Mouse (Mus musculus) embryonic facial prominence, embryonic 15.5 days (tissue): ENCODE results near the gene Calu. TPM values are rescaled to one million over a fixed set of nuclear protein-coding genes. Genes with fewer than 3 reads are reported as not detected.

Experiments
- ATAC-seq: fragments of 200-750 bp; cut with Nextera tagmentation; 2 replicates; pipeline ENCODE4 v1.8.0; 2017; ENCODE audit warnings: low read depth, moderate TSS enrichment; ENCODE audit not compliant: insufficient number of reproducible peaks, low FRiP score, low TSS enrichment
- H3K27ac ChIP-seq: fragments of 300-500 bp; sonication (generic); replicated peaks from 2 replicates; pipeline ENCODE4 v1.5.1; 2015; ENCODE audit warnings: mild to moderate bottlenecking, inconsistent platforms
- H3K27me3 ChIP-seq: fragments of 300-500 bp; sonication (generic); 2 replicates; pipeline ENCODE4 v1.6.1; 2015; ENCODE audit warnings: inconsistent platforms
- H3K36me3 ChIP-seq: fragments of 300-500 bp; sonication (generic); 2 replicates; pipeline ENCODE4 v1.6.1; 2015; ENCODE audit warnings: mild to moderate bottlenecking, inconsistent platforms
- H3K4me1 ChIP-seq: fragments of 300-500 bp; sonication (generic); 2 replicates; pipeline ENCODE4 v1.6.1; 2015; ENCODE audit warnings: inconsistent platforms
- H3K4me2 ChIP-seq: fragments of 300-500 bp; sonication (generic); replicated peaks from 2 replicates; pipeline ENCODE4 v1.6.1; 2015; ENCODE audit warnings: mild to moderate bottlenecking, inconsistent platforms
- H3K4me3 ChIP-seq: fragments of 300-500 bp; sonication (generic); replicated peaks from 2 replicates; pipeline ENCODE4 v1.5.1; 2015; ENCODE audit warnings: mild to moderate bottlenecking, inconsistent platforms
- H3K9ac ChIP-seq: fragments of 300-500 bp; sonication (generic); 2 replicates; pipeline ENCODE4 v1.6.1; 2015; ENCODE audit warnings: inconsistent platforms
- H3K9me3 ChIP-seq: fragments of 300-500 bp; sonication (generic); replicated peaks from 2 replicates; pipeline ENCODE4 v1.6.1; 2016; ENCODE audit warnings: inconsistent platforms
- WGBS: fragments of 180-500 bp; shearing (Covaris S2); methylation state at CpG from one replicate; pipeline ENCODE4 v1.1.7; 2015; 5-methylcytosine and 5-hydroxymethylcytosine counted together
- microRNA-seq: library from miRNA; unstranded; fragments of <30 nt; microRNA quantifications from one replicate; pipeline ENCODE4, GENCODE M21; 2016; ENCODE audit warnings: borderline number of aligned reads
- polyA plus RNA-seq: library from polyadenylated mRNA; unstranded; fragments of >200 nt; fragmentation: Nextera tagmentation; extraction: Ambion mirVana; gene quantifications from 2 replicates; pipeline ENCODE4 v1.2.1, GENCODE M21; 2015

Calu gene
- polyA plus RNA-seq, 1 experiment from 2014 or later, result 457 TPM

DNA sequence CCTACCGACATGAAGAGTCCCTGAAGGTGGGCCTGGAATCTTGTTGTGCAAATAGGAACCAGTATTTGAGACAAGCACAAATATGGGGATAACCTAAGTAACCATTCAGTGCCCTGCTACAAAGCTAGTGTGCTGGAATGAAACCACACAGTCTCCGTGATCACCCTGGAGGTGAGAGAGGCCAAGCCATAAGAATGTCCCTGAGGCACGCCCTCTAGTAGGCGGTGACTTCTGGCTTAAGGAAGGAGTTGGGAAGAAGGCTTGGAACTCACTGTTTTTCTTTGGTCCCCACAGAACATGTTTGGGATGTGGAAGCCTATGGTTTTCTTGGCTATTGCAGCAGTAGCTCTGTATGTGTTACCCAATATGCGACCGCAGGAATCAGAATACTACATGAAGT, 78.5 kb downstream of the Calu start:
- H3K36me3 ChIP-seq, result no peaks in the 10 kb centered on the region
- no peak overlapping the region for H3K27ac ChIP-seq
- no peak overlapping the region for H3K9ac ChIP-seq
- peaks cover 6% of the 10 kb centered on the region for H3K4me1 ChIP-seq
- no peaks in the 10 kb centered on the region for H3K27me3 ChIP-seq
- no peak overlapping the region for H3K4me3 ChIP-seq
- ATAC-seq, result no peak
- H3K4me2 ChIP-seq, result no peak overlapping the region
- WGBS, result 73% methylated on average over 6 of the region's 6 CpGs
- H3K9me3 ChIP-seq, result no peaks in the 10 kb centered on the region

Small RNA genes within 50 kb of the gene (microRNA-seq; reads per million reads assigned to microRNA genes)
- gene Gm26220 (not detected), gene Gm44354 (not detected)

Other genes with a start within 250 kb of the Calu start
- gene Rbm28, start 183.1 kb upstream of the Calu start, polyA plus RNA-seq, result 33.1 and 35.8 TPM in 2 replicates
- 0.59 and 0.79 TPM in 2 replicates for gene Prrt4, start 168.5 kb upstream of the Calu start, polyA plus RNA-seq
- gene Impdh1, start 131.7 kb upstream of the Calu start, polyA plus RNA-seq, result 51.0 and 60.5 TPM in 2 replicates
- gene Hilpda, start 75.6 kb upstream of the Calu start, polyA plus RNA-seq, result 38.3 and 40.7 TPM in 2 replicates
- gene Fam71f2, start 68.5 kb upstream of the Calu start, polyA plus RNA-seq, result 0.43 and 0.70 TPM in 2 replicates
- 0.28 TPM in 1 of 2 replicates, not detected in the other for gene Fam71f1, start 28.9 kb upstream of the Calu start, polyA plus RNA-seq
- gene Opn1sw, start 40.4 kb downstream of the Calu start, polyA plus RNA-seq, result 0.85 and 1.2 TPM in 2 replicates
- gene Ccdc136, start 48.2 kb downstream of the Calu start, polyA plus RNA-seq, result 23.6 and 24.0 TPM in 2 replicates
- gene Flnc, start 85.2 kb downstream of the Calu start, polyA plus RNA-seq, result 24.0 and 28.7 TPM in 2 replicates
- 243 and 252 TPM in 2 replicates for gene Atp6v1f, start 119.6 kb downstream of the Calu start, polyA plus RNA-seq
- gene Atp6v1fnb, start 123.4 kb downstream of the Calu start, polyA plus RNA-seq, result not detected in 2 replicates
- 26.2 and 28.3 TPM in 2 replicates for gene Kcp, start 159.9 kb downstream of the Calu start, polyA plus RNA-seq
- 6.8 and 8.2 TPM in 2 replicates for gene Irf5, start 178.6 kb downstream of the Calu start, polyA plus RNA-seq